Mouse (Mus musculus): ENCODE measurements around the gene Plekhh3.

GRCm38 (mm10) chr11:101128996-101129577 is 42.1 kb downstream of the Plekhh3 start:
- TF ChIP-seq HCFC1 (IDR thresholded peaks at IDR 0.05; ENCODE audit: borderline replicate concordance, insufficient read depth, low read length) (no peak), ZC3H11A (IDR thresholded peaks at IDR 0.05; ENCODE audit: borderline replicate concordance, low read depth, low read length) (no peak), MAFK (IDR thresholded peaks at IDR 0.05; ENCODE audit: insufficient read depth, low read depth, low read length) (no peak), CHD2 (IDR thresholded peaks at IDR 0.05; ENCODE audit: low read depth, low read length) (no peak), ZNF384 (IDR thresholded peaks at IDR 0.05; ENCODE audit: low read depth, low read length) (no peak)

All from ES-E14 (cell line).